Mouse (Mus musculus) ES-Bruce4 (cell line): Measurements from ENCODE around the gene Ggnbp2. TPM values are rescaled to one million over a fixed set of nuclear protein-coding genes. Genes with fewer than 3 reads are reported as not detected.
A peak's percentile ranks its signal among the peaks of the same experiment; 100 is the strongest.

Source experiments
- H3K27ac ChIP-seq: 2 replicates; pipeline ENCODE4 v1.5.1; 2012; ENCODE audit warnings: low read length, inconsistent platforms; ENCODE audit not compliant: insufficient read depth
- H3K27me3 ChIP-seq: 2 replicates; pipeline ENCODE4 v1.6.1; 2012; ENCODE audit warnings: mild to moderate bottlenecking, low read length, inconsistent platforms; ENCODE audit not compliant: control insufficient read depth, poor library complexity, insufficient read depth, severe bottlenecking
- H3K36me3 ChIP-seq: 2 replicates; pipeline ENCODE4 v1.6.1; 2012; ENCODE audit warnings: inconsistent platforms, mild to moderate bottlenecking, low read length, moderate library complexity; ENCODE audit not compliant: control insufficient read depth, poor library complexity, insufficient read depth, severe bottlenecking
- H3K4me1 ChIP-seq: one replicate; pipeline ENCODE4 v1.8.1; 2011; ENCODE audit warnings: low read length; ENCODE audit not compliant: control insufficient read depth, insufficient read depth
- H3K4me3 ChIP-seq: 2 replicates; pipeline ENCODE4 v1.5.1; 2011; ENCODE audit warnings: low read depth, mild to moderate bottlenecking, low read length
- H3K9ac ChIP-seq: 2 replicates; pipeline ENCODE4 v1.6.1; 2012; ENCODE audit warnings: low read depth, mild to moderate bottlenecking, inconsistent platforms; ENCODE audit not compliant: poor library complexity, severe bottlenecking
- H3K9me3 ChIP-seq: replicated peaks from 2 replicates; pipeline ENCODE4 v1.6.1; 2012; ENCODE audit warnings: mild to moderate bottlenecking, low read length, inconsistent platforms; ENCODE audit not compliant: control insufficient read depth, poor library complexity, insufficient read depth, severe bottlenecking
- CTCF ChIP-seq: IDR thresholded peaks from one replicate; pipeline ENCODE4 v1.8.1; 2011; ENCODE audit warnings: low read depth, low read length
- EP300 ChIP-seq: IDR thresholded peaks from 2 replicates; pipeline ENCODE4 v1.6.1; 2011; ENCODE audit warnings: low read depth, low read length; ENCODE audit not compliant: insufficient read depth
- POLR2A ChIP-seq: IDR thresholded peaks from one replicate; pipeline ENCODE4 v1.8.1; 2011; ENCODE audit warnings: low read length; ENCODE audit not compliant: insufficient read depth
- polyA plus RNA-seq: library from polyadenylated mRNA; stranded (reverse); fragments of >200 nt; gene quantifications from 2 replicates; pipeline ENCODE4 v1.2.4, GENCODE M21; 2011; ENCODE audit warnings: low read depth; ENCODE audit not compliant: missing spikeins, insufficient read depth, insufficient read length

Gene Ggnbp2
- polyA plus RNA-seq, 1 experiment, result 86.0 TPM

GRCm38 (mm10) chr11:84817362-84817761 lies 53.3 kb downstream of the Ggnbp2 start:
- Histone ChIP-seq H3K36me3 (no peaks in the 10 kb centered on the region), H3K27me3 (no peaks in the 10 kb centered on the region), H3K9ac (no peak overlapping the region), H3K9me3 (no peaks in the 10 kb centered on the region), H3K27ac (no peak overlapping the region), H3K4me3 (no peak overlapping the region), H3K4me1 (no peaks in the 10 kb centered on the region)
- TF ChIP-seq CTCF (peak; percentile 41), EP300 (no peak)

GRCm38 (mm10) chr11:84813724-84814510 lies 56.7 kb downstream of the Ggnbp2 start:
- H3K9ac ChIP-seq, result no peak overlapping the region
- H3K4me3 ChIP-seq, result no peak overlapping the region
- H3K4me1 ChIP-seq, result no peaks in the 10 kb centered on the region
- TF ChIP-seq CTCF (peak; percentile 99), EP300 (no peak)
- no peaks in the 10 kb centered on the region for H3K9me3 ChIP-seq
- H3K27me3 ChIP-seq, result no peaks in the 10 kb centered on the region
- no peak overlapping the region for H3K27ac ChIP-seq
- no peaks in the 10 kb centered on the region for H3K36me3 ChIP-seq

- TF ChIP-seq POLR2A, result no peak
- TF ChIP-seq EP300, result no peak
- no peak for TF ChIP-seq CTCF
- no peak overlapping the region for H3K27ac ChIP-seq
Observed at GRCm38 (mm10) chr11:84804373-84804772, 66.2 kb downstream of the Ggnbp2 start.

GRCm38 (mm10) chr11:84797627-84798353 lies 72.8 kb downstream of the Ggnbp2 start:
- no peak overlapping the region for H3K9ac ChIP-seq

More at GRCm38 (mm10) chr11:84804373-84804772, 66.2 kb downstream of the Ggnbp2 start:
- Histone ChIP-seq H3K27me3 (no peaks in the 10 kb centered on the region), H3K36me3 (no peaks in the 10 kb centered on the region), H3K9me3 (no peaks in the 10 kb centered on the region), H3K4me3 (no peak overlapping the region), H3K9ac (no peak overlapping the region), H3K4me1 (no peaks in the 10 kb centered on the region)

GRCm38 (mm10) chr11:84797026-84797425 lies 73.6 kb downstream of the Ggnbp2 start:
- Histone ChIP-seq H3K9me3 (no peaks in the 10 kb centered on the region), H3K4me1 (no peaks in the 10 kb centered on the region), H3K27me3 (no peaks in the 10 kb centered on the region), H3K27ac (no peak overlapping the region), H3K4me3 (no peak overlapping the region), H3K9ac (no peak overlapping the region), H3K36me3 (no peaks in the 10 kb centered on the region)
- TF ChIP-seq POLR2A, result no peak
- TF ChIP-seq CTCF, result no peak
- TF ChIP-seq EP300, result no peak

More at GRCm38 (mm10) chr11:84797627-84798353, 72.8 kb downstream of the Ggnbp2 start:
- Histone ChIP-seq H3K4me3 (no peak overlapping the region), H3K36me3 (no peaks in the 10 kb centered on the region), H3K27ac (no peak overlapping the region), H3K27me3 (no peaks in the 10 kb centered on the region), H3K4me1 (no peaks in the 10 kb centered on the region), H3K9me3 (no peaks in the 10 kb centered on the region)
- TF ChIP-seq EP300 (no peak), POLR2A (no peak), CTCF (peak; percentile 99)

GRCm38 (mm10) chr11:84794496-84795113 lies 76.0 kb downstream of the Ggnbp2 start:
- no peak overlapping the region for H3K4me3 ChIP-seq
- TF ChIP-seq CTCF (peak; percentile 99), POLR2A (no peak), EP300 (no peak)
- H3K27me3 ChIP-seq, result no peaks in the 10 kb centered on the region
- no peaks in the 10 kb centered on the region for H3K9me3 ChIP-seq
- H3K4me1 ChIP-seq, result no peaks in the 10 kb centered on the region
- H3K27ac ChIP-seq, result no peak overlapping the region
- no peaks in the 10 kb centered on the region for H3K36me3 ChIP-seq
- no peak overlapping the region for H3K9ac ChIP-seq
